Mouse (Mus musculus) G1E (cell line): ENCODE measurements around the gene Cdc42ep1. TPM values are rescaled to one million over a fixed set of nuclear protein-coding genes. Genes with fewer than 3 reads are reported as not detected.
A peak's percentile ranks its signal among the peaks of the same experiment; 100 is the strongest.

Experiments
- ATAC-seq: 2 replicates; pipeline ENCODE4 v1.8.0; 2016; ENCODE audit warnings: mild to moderate bottlenecking; ENCODE audit not compliant: insufficient number of reproducible peaks, poor library complexity, low FRiP score, severe bottlenecking; ENCODE audit errors: extremely low read depth
- DNase-seq: peaks from one replicate; pipeline ENCODE4 v3.0.0; 2012; ENCODE audit warnings: low spot score
- H3K27me3 ChIP-seq: 2 replicates; pipeline ENCODE4 v1.6.1; 2012; ENCODE audit warnings: mild to moderate bottlenecking, low read length, inconsistent platforms; ENCODE audit not compliant: insufficient read depth
- H3K36me3 ChIP-seq: replicated peaks from 2 replicates; pipeline ENCODE3; 2012; ENCODE audit warnings: mild to moderate bottlenecking, inconsistent platforms
- H3K4me1 ChIP-seq: 2 replicates; pipeline ENCODE4 v1.6.1; 2012; ENCODE audit warnings: low read depth, low read length, inconsistent platforms, mixed read lengths; ENCODE audit not compliant: insufficient read depth
- H3K4me3 ChIP-seq: 2 replicates; pipeline ENCODE4 v1.5.1; 2012; ENCODE audit warnings: low read depth, mild to moderate bottlenecking, inconsistent platforms, low read length, moderate library complexity, mixed read lengths
- H3K9me3 ChIP-seq: replicated peaks from 2 replicates; pipeline ENCODE4 v1.6.1; 2012; ENCODE audit warnings: inconsistent platforms
- CTCF ChIP-seq: IDR thresholded peaks from 2 replicates; pipeline ENCODE4 v1.5.1; 2012; ENCODE audit warnings: low read depth, low read length, inconsistent platforms, mixed read lengths
- GATA1 ChIP-seq: IDR thresholded peaks from 2 replicates; pipeline ENCODE4 v1.6.1; 2012; ENCODE audit warnings: borderline replicate concordance, low read length, inconsistent platforms, mixed read lengths
- GATA2 ChIP-seq: IDR thresholded peaks from 2 replicates; pipeline ENCODE4 v1.6.1; 2012; ENCODE audit warnings: low read depth, low read length, inconsistent platforms, borderline replicate concordance
- POLR2AphosphoS5 ChIP-seq: IDR thresholded peaks from 2 replicates; pipeline ENCODE4 v1.6.1; 2012; ENCODE audit warnings: low read depth, low read length, inconsistent platforms; ENCODE audit not compliant: insufficient replicate concordance
- TAL1 ChIP-seq: conservative IDR thresholded peaks from 2 replicates; pipeline ENCODE4 v1.6.1; 2012; ENCODE audit warnings: low read depth, low read length, inconsistent platforms, mixed read lengths
- polyA plus RNA-seq: library from polyadenylated mRNA; stranded (reverse); fragments of >175 nt; gene quantifications from 2 replicates; pipeline ENCODE4 v1.2.3, GENCODE M21; 2012
- total RNA-seq, 2 experiments: library from RNA; stranded (forward) in 1 of 2; stranded (reverse) in 1 of 2; fragments of 200-1000 nt in 1 of 2; fragments of >200 nt in 1 of 2; fragmentation: Nextera tagmentation in 1 of 2; gene quantifications; 2 replicates each; pipeline ENCODE4 v1.2.3; 2014 to 2017

Cdc42ep1 gene
- total and polyA plus RNA-seq, 3 experiments, result 0.11 TPM; not detected in 2

DNA sequence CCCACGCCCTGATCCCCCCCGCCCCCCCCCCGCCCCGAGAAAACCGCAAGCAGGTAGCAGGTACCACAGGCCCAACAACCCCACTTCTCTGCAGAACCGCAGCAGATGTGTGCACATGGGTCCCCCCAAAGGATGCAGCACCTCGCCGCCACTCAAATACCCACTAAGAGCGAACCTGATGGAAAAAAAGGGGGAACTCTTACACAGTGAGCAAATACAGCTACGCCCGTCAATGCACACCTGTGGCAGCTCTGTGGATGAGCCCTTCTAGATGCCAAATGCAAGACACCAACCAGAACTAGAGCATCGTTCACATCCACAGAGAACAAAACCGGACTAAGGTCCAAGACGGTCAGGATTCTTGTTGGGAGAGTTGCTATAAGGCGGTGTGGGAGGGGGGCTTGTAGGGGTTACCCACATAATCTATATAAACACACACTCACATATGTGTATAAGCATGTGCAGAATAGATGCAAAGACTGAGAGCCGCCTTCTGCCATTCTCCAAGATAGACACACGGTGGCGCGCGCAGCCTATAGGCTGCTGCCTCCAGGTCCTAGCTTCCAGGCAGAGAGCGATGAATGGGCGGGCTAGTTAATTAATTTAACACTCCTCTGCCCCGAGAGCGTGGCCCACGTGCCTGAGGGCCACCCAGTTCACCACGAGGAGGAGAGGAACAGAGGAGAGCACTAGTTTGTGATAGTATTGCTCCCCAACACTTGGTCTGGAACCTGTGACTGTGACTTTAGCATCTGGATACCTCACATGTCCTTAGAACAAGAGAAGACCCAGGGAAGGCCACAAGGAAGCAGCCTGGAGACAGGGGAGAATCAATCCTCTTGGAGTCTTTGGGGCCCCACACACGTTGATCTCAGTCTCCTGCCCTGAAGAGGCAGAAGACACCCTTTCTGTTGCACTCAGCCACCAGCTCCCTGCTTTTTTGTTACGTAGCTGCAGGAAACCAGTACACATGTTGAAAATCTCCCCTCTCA, 15.9 kb upstream of the Cdc42ep1 start:
- peak; percentile 37 for TF ChIP-seq CTCF
- no peak for TF ChIP-seq GATA2
- Histone ChIP-seq H3K4me3 (no peak overlapping the region), H3K4me1 (0 out of 2 replicates have a peak, but pooled peaks cover 4% of the 10 kb centered on the region), H3K36me3 (no peaks in the 10 kb centered on the region), H3K9me3 (no peaks in the 10 kb centered on the region), H3K27me3 (peaks cover 23% of the 10 kb centered on the region)
- no peak for ATAC-seq
- peak; percentile 49 for DNase-seq

- no peak for ATAC-seq
- Histone ChIP-seq H3K27me3 (peaks cover 27% of the 10 kb centered on the region), H3K9me3 (no peaks in the 10 kb centered on the region), H3K4me1 (0 out of 2 replicates have a peak, but pooled peaks cover 4% of the 10 kb centered on the region), H3K36me3 (no peaks in the 10 kb centered on the region), H3K4me3 (no peak overlapping the region)
- DNase-seq, result no peak
- no peak for TF ChIP-seq TAL1
- TF ChIP-seq CTCF, result no peak
- no peak for TF ChIP-seq GATA2
- TF ChIP-seq POLR2AphosphoS5, result no peak
Measured at GRCm38 (mm10) chr15:78828315-78828714, 14.1 kb upstream of the Cdc42ep1 start.

GRCm38 (mm10) chr15:78829636-78830035, 12.8 kb upstream of the Cdc42ep1 start:
- H3K27me3 ChIP-seq, result peaks cover 27% of the 10 kb centered on the region
- 0 out of 2 replicates have a peak, but pooled peaks cover 4% of the 10 kb centered on the region for H3K4me1 ChIP-seq
- no peaks in the 10 kb centered on the region for H3K9me3 ChIP-seq
- no peak for TF ChIP-seq TAL1
- TF ChIP-seq POLR2AphosphoS5, result no peak
- TF ChIP-seq GATA2, result no peak
- TF ChIP-seq GATA1, result no peak
- TF ChIP-seq CTCF, result no peak
- DNase-seq (no peak), ATAC-seq (no peak)
- no peaks in the 10 kb centered on the region for H3K36me3 ChIP-seq
- H3K4me3 ChIP-seq, result no peak overlapping the region

GRCm38 (mm10) chr15:78830742-78831719, 11.4 kb upstream of the Cdc42ep1 start:
- no peak overlapping the region for H3K4me3 ChIP-seq
- H3K36me3 ChIP-seq, result no peaks in the 10 kb centered on the region
- H3K4me1 ChIP-seq, result peaks cover 4% of the 10 kb centered on the region; the same call in 1 of the 2 replicates
- TF ChIP-seq TAL1 (no peak), CTCF (no peak), GATA2 (no peak), GATA1 (no peak), POLR2AphosphoS5 (no peak)
- peaks cover 33% of the 10 kb centered on the region for H3K27me3 ChIP-seq
- no peak for DNase-seq
- no peak for ATAC-seq
- no peaks in the 10 kb centered on the region for H3K9me3 ChIP-seq

DNA sequence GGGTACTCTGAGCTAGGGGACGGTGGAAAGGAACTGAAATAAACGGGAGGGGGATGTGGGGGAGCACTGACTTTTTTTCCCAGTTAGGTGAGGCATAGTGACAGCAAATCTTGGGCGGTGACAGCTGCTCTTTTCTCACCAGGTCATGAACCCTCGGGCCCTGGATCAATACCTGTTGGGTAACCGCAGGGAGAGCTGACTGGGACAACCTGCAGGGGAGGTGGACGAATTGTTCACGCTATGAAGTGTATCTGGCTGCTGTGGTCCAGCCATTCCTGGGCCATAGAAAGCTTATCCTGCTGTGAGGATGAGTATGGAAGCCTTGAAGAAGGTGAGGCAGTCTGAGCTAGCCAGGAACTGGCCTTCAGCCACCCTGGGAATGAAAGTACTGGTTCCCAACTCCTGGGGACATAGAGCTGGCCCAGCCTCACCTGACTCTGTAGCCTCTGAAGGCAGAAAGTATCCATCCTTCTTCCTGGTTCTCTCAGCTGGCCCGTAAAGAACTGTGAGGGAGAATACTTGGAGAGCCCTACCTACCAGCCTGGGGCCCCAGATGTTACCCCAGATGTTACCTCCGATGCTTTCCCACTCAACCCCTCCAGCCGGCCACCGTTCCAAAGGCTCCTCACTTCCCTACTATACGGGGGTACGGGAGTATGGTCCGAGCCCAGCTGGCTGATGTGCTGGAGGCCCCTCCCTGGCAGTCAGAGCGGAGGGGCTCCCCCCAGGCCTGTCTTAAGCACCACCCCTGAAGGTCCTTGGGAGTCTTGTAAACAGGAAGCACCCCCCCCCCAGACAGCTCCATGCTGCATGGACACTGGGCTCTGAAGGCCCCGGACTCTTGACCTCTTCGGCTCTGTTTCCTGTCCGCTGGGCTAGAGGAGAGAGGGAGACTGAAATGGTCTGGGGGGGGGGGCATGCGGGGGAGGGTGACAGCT, 10.4 kb upstream of the Cdc42ep1 start:
- H3K36me3 ChIP-seq, result no peaks in the 10 kb centered on the region
- no peak for ATAC-seq
- H3K4me1 ChIP-seq, result no peaks in the 10 kb centered on the region; the same call in 1 of the 2 replicates
- H3K4me3 ChIP-seq, result no peak overlapping the region
- TF ChIP-seq GATA2 (no peak), POLR2AphosphoS5 (no peak), TAL1 (no peak), GATA1 (no peak), CTCF (no peak)
- H3K27me3 ChIP-seq, result peaks cover 34% of the 10 kb centered on the region
- no peaks in the 10 kb centered on the region for H3K9me3 ChIP-seq
- DNase-seq, result no peak
